Mouse (Mus musculus) embryonic facial prominence, embryonic 15.5 days (tissue): Measurements from ENCODE around the gene Cenpx. TPM values are rescaled to one million over a fixed set of nuclear protein-coding genes. Genes with fewer than 3 reads are reported as not detected.
"Not testable (repeated sequence)": the region's sequence is repeated elsewhere in the genome, so short reads cannot be mapped to it uniquely, and the experiment has no call there.

ENCODE experiments used
- ATAC-seq: fragments of 200-750 bp; cut with Nextera tagmentation; 2 replicates; pipeline ENCODE4 v1.8.0; 2017; ENCODE audit warnings: low read depth, moderate TSS enrichment; ENCODE audit not compliant: insufficient number of reproducible peaks, low FRiP score, low TSS enrichment
- H3K27ac ChIP-seq: fragments of 300-500 bp; sonication (generic); replicated peaks from 2 replicates; pipeline ENCODE4 v1.5.1; 2015; ENCODE audit warnings: mild to moderate bottlenecking, inconsistent platforms
- H3K27me3 ChIP-seq: fragments of 300-500 bp; sonication (generic); 2 replicates; pipeline ENCODE4 v1.6.1; 2015; ENCODE audit warnings: inconsistent platforms
- H3K36me3 ChIP-seq: fragments of 300-500 bp; sonication (generic); 2 replicates; pipeline ENCODE4 v1.6.1; 2015; ENCODE audit warnings: mild to moderate bottlenecking, inconsistent platforms
- H3K4me1 ChIP-seq: fragments of 300-500 bp; sonication (generic); 2 replicates; pipeline ENCODE4 v1.6.1; 2015; ENCODE audit warnings: inconsistent platforms
- H3K4me2 ChIP-seq: fragments of 300-500 bp; sonication (generic); replicated peaks from 2 replicates; pipeline ENCODE4 v1.6.1; 2015; ENCODE audit warnings: mild to moderate bottlenecking, inconsistent platforms
- H3K4me3 ChIP-seq: fragments of 300-500 bp; sonication (generic); replicated peaks from 2 replicates; pipeline ENCODE4 v1.5.1; 2015; ENCODE audit warnings: mild to moderate bottlenecking, inconsistent platforms
- H3K9ac ChIP-seq: fragments of 300-500 bp; sonication (generic); 2 replicates; pipeline ENCODE4 v1.6.1; 2015; ENCODE audit warnings: inconsistent platforms
- H3K9me3 ChIP-seq: fragments of 300-500 bp; sonication (generic); replicated peaks from 2 replicates; pipeline ENCODE4 v1.6.1; 2016; ENCODE audit warnings: inconsistent platforms
- WGBS: fragments of 180-500 bp; shearing (Covaris S2); methylation state at CpG from one replicate; pipeline ENCODE4 v1.1.7; 2015; 5-methylcytosine and 5-hydroxymethylcytosine counted together
- polyA plus RNA-seq: library from polyadenylated mRNA; unstranded; fragments of >200 nt; fragmentation: Nextera tagmentation; extraction: Ambion mirVana; gene quantifications from 2 replicates; pipeline ENCODE4 v1.2.1, GENCODE M21; 2015

Gene Cenpx
- polyA plus RNA-seq, 1 experiment from 2014 or later: 157 TPM

DNA sequence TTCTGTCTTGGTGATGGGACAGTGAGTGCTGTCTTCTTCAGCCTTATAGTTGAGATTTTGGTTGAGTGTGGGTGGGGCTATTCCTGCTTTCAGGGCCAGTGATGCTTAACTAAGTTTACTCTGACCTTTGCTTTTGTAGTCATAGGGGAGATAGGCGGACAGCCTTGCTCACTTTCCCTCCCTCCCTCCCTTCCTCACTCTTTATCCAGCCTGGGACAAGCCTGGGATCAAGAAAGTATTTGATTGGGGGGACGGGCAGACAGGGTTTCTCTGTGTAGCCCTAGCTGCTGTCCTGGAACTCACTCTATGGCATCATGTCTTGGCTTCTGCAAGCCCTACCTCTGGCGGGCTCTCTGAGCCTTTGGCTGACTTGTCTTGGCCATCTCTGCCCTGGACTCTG lies 20.1 kb downstream of the Cenpx start:
- Histone ChIP-seq H3K27me3 (no peaks in the 10 kb centered on the region), H3K27ac (no peak overlapping the region), H3K36me3 (peaks cover 34% of the 10 kb centered on the region), H3K4me2 (no peak overlapping the region), H3K9ac (no peak overlapping the region), H3K4me3 (no peak overlapping the region), H3K9me3 (no peaks in the 10 kb centered on the region), H3K4me1 (peaks cover 23% of the 10 kb centered on the region)
- no peak for ATAC-seq
- 76% methylated on average over 3 of the region's 3 CpGs for WGBS

DNA sequence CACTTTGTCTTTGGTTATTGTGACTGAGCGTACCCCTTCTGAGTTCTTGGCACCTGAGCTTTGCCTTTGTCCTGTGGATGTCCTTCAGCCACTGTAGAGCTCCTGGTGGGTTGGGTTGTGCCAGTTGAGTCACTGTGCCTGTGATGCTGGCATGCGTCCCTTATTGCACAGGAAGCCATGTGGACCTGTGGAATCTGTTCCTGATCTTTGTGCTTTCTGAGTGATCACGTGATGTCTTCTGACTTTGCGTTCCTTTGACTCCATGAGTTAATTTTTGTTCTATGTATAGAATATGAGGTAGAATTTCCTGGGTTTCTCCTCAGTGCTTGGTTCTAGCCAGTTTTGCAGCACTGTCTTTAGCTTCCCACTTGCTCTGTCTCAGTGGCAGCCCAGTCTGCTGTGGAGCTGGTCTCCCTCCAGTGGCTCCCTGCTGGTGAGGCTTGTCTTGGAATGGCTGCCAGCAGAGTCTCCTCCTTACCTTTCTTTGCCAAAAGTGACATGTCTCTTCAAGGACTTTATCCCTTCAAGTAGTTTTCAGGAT lies 21.0 kb downstream of the Cenpx start:
- Histone ChIP-seq H3K4me2 (no peak overlapping the region), H3K36me3 (peaks cover 42% of the 10 kb centered on the region), H3K27ac (no peak overlapping the region), H3K4me1 (peaks cover 19% of the 10 kb centered on the region), H3K9ac (no peak overlapping the region), H3K9me3 (no peaks in the 10 kb centered on the region), H3K27me3 (no peaks in the 10 kb centered on the region), H3K4me3 (no peak overlapping the region)
- 78% methylated on average over 4 of the region's 4 CpGs for WGBS
- ATAC-seq: no peak

DNA sequence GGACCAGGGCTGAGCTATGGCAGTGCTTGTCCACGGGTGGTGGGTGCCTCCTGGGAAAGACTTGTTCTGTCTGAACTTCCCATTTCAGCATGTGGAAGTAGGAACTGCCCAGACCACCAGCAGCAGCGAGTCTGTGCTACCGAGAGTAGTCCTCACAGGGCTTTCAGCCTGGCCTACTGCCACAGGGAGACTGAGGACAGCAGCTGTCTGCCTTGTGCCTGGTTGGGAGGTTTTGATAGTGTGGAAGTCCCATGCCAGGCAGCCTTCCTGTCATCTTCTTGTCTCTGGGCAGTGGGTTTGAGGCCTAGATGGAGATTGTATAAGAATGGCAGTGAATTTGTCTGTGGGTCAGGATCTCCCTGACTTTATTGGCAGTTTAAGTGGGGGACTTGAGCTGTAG lies 24.2 kb downstream of the Cenpx start:
- Histone ChIP-seq H3K27ac (no peak overlapping the region), H3K4me1 (peaks cover 11% of the 10 kb centered on the region), H3K9me3 (no peaks in the 10 kb centered on the region), H3K27me3 (no peaks in the 10 kb centered on the region), H3K36me3 (peaks cover 39% of the 10 kb centered on the region), H3K4me3 (no peak overlapping the region), H3K4me2 (no peak overlapping the region), H3K9ac (no peak overlapping the region)
- 69% methylated on average over 3 of the region's 3 CpGs for WGBS
- no peak for ATAC-seq

DNA sequence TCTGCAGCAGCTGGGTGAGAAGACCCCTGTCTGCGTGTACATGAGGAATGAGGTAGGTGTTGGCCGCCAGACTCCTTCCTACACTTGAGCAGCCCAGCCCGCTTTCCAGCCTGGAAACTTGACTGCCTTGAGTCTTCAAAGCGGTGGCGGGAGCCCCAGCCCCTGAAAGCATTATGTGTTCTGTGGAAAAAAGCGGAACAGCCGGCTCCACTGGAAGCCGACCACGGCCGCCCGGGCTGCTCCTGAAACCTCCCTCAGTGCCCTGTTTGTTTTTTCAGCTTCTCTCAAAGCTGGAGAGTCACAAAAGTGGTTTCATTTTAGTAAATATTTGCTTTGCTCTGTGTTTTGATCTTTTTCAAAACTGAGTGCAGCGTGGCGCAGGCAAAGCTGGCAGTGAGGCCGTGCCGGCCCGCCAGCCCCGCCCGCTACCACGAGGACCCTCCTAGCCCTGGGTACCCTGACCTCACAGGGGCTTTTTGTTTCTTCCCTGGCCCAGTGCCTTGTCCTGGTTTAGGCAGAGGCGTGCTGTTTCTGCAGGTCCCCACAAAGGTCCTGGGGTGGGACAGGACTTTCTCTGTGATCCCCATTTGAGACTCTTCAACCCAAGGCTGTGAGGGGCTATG lies 26.8 kb downstream of the Cenpx start:
- Histone ChIP-seq H3K9ac (no peak overlapping the region), H3K4me1 (peaks cover 10% of the 10 kb centered on the region), H3K9me3 (no peaks in the 10 kb centered on the region), H3K36me3 (peaks cover 40% of the 10 kb centered on the region), H3K27ac (peak overlapping the region; percentile 82), H3K27me3 (no peaks in the 10 kb centered on the region), H3K4me3 (no peak overlapping the region), H3K4me2 (no peak overlapping the region)
- peak; percentile 44 for ATAC-seq
- 53% methylated on average over 20 of the region's 20 CpGs for WGBS

DNA sequence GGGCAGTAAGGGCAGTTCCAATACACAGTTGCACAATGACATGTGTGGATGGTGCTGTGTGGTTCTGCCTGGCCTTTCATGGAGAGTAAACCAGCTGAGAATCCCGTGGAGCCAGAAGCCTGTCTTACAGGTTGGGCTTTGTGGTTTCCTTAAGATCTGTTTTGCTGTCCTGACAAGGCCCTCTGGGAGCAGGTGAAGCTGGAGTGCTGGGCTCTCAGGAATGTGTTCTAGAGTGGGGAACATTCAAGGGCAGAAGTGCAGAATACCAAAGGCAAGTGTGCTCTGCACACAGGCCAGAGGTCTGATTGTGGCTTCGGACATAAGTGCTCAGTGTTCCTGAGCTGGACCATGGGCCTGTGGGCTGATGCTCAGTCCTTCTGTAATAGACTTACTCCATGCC lies 28.9 kb downstream of the Cenpx start:
- Histone ChIP-seq H3K4me1 (peaks cover 10% of the 10 kb centered on the region), H3K27me3 (no peaks in the 10 kb centered on the region), H3K9ac (no peak overlapping the region), H3K36me3 (peaks cover 49% of the 10 kb centered on the region), H3K9me3 (no peaks in the 10 kb centered on the region), H3K27ac (no peak overlapping the region; the same call in 1 of the 2 replicates), H3K4me3 (no peak overlapping the region), H3K4me2 (no peak overlapping the region)
- ATAC-seq: no peak
- WGBS: 78% methylated on average over 2 of the region's 2 CpGs

DNA sequence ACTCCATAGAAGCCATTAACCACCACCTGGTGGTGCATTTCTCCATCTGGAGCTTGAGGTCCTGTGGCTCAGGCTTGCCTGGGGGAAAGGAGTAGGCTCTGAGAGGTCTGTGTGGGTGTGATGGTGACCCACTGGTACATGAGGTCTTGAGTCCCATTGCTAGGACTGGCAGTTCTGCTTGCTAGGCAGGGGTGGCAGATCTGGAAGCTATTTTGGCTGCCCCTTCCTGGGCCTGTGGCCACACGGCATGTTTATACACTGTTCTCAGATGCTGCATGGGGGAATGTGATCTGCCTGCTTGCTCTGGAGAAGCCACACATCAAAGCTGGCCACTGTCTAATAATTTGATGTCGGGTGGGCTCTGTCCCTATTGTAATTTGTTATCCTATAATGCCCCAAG lies 29.5 kb downstream of the Cenpx start:
- no peak overlapping the region for H3K4me3 ChIP-seq
- WGBS: 55% methylated on average over 2 of the region's 2 CpGs
- no peak for ATAC-seq
- H3K9ac ChIP-seq: no peak overlapping the region
- no peaks in the 10 kb centered on the region for H3K27me3 ChIP-seq
- H3K36me3 ChIP-seq: peaks cover 44% of the 10 kb centered on the region
- H3K4me2 ChIP-seq: no peak overlapping the region
- H3K9me3 ChIP-seq: no peaks in the 10 kb centered on the region
- no peak overlapping the region; the same call in 1 of the 2 replicates for H3K27ac ChIP-seq
- H3K4me1 ChIP-seq: peaks cover 10% of the 10 kb centered on the region

DNA sequence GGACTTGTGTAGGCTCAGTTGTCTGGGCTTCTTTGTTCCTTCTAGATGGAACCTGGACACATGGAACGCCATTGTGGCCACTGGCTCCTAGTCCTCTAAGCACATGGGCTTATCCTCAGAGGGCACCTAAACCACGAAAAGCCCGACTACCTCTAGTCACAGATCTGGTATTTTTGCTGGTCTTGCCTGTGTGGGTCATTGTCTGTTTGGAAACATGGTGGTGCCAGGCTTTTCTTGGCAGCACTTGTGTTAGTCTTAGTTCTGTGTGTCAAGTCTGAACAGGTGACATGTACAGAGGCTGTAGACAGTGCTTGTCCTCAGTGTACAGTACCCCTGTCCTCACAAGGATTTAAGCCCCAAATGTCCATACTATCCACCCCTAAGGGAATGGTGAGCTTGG lies 30.0 kb downstream of the Cenpx start:
- WGBS: 94% methylated on average over 3 of the region's 3 CpGs

DNA sequence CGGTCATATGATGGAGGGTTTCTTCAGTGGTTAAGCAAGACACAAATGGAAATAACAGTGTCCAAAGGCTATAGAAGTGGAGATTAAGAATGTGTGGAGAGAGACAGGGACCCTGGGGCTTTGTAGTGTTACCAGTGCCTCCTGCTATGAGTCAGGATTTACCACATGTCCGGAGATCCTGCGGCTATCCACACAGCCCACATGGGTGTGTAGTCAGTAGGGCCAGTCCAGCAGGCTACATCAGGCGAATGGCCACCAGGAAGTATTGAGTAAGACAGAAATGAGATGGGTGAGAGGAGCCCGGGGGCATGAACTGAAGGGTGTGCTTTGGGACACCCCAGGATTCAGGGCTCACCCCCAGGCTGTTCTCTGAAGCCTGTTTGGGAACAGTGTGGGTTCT lies 30.9 kb downstream of the Cenpx start:
- H3K4me2 ChIP-seq: no peak overlapping the region
- H3K9ac ChIP-seq: no peak overlapping the region
- no peak for ATAC-seq
- H3K27ac ChIP-seq: no peak overlapping the region
- 94% methylated on average over 5 of the region's 5 CpGs for WGBS
- H3K4me1 ChIP-seq: peaks cover 10% of the 10 kb centered on the region
- no peak overlapping the region for H3K4me3 ChIP-seq
- no peaks in the 10 kb centered on the region for H3K9me3 ChIP-seq
- H3K36me3 ChIP-seq: peaks cover 41% of the 10 kb centered on the region
- no peaks in the 10 kb centered on the region for H3K27me3 ChIP-seq

More for the DNA sequence above, 30.0 kb downstream of the Cenpx start:
- no peaks in the 10 kb centered on the region for H3K9me3 ChIP-seq
- peaks cover 10% of the 10 kb centered on the region for H3K4me1 ChIP-seq
- no peak overlapping the region for H3K27ac ChIP-seq
- H3K4me2 ChIP-seq: no peak overlapping the region
- peaks cover 41% of the 10 kb centered on the region for H3K36me3 ChIP-seq
- ATAC-seq: no peak
- no peak overlapping the region for H3K4me3 ChIP-seq
- no peaks in the 10 kb centered on the region for H3K27me3 ChIP-seq
- no peak overlapping the region for H3K9ac ChIP-seq

DNA sequence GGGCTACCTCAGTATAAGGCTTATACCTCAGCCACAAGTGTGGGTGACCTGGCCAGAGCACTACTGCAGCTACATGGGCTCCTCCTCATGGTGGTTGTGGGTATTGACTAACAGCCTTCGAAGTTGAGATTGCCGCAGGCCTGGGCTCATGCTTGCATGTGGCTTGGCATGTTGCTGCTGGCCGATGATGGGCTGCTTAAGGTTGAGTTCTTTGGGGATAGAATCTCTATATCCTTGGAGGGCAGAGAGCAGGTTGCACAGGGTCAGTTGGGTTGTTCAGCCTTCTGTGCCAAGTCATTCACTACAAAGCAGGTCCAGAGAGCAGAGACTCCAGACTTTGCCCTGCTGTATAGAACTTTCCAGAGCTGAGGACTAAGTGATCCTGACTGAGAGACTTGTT lies 33.6 kb downstream of the Cenpx start:
- Histone ChIP-seq H3K27ac (no peak overlapping the region), H3K4me2 (no peak overlapping the region), H3K4me3 (no peak overlapping the region), H3K4me1 (peaks cover 3% of the 10 kb centered on the region; the same call in 1 of the 2 replicates), H3K36me3 (peaks cover 43% of the 10 kb centered on the region), H3K9ac (no peak overlapping the region), H3K27me3 (no peaks in the 10 kb centered on the region), H3K9me3 (no peaks in the 10 kb centered on the region)
- no peak for ATAC-seq
- 69% methylated on average over 3 of the region's 3 CpGs for WGBS

DNA sequence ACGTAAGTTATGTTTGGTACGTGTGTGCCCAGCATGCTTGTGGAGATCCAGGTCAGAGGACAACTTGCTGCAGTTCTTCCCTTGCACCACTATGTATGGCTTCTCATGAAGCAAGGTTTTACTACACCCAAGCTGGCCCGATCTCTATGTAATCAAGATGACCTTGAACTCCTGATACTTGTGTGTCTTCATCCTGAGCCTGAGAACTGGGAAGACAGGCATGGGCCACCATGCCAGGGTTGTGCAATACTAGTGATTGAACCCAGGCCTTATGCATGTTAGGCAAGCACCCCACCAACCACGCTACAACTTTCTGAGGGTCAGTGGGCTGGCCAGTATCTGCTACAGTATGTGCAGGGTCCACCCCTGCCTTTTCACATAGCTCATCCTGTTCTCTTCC lies 36.6 kb downstream of the Cenpx start:
- no peaks in the 10 kb centered on the region for H3K27me3 ChIP-seq
- no peak overlapping the region for H3K4me2 ChIP-seq
- peaks cover 16% of the 10 kb centered on the region for H3K4me1 ChIP-seq
- H3K4me3 ChIP-seq: no peak overlapping the region
- H3K9ac ChIP-seq: no peak overlapping the region
- no peaks in the 10 kb centered on the region for H3K9me3 ChIP-seq
- WGBS: 85% methylated on average over 4 of the region's 4 CpGs
- no peak for ATAC-seq
- H3K27ac ChIP-seq: no peak overlapping the region
- peaks cover 37% of the 10 kb centered on the region for H3K36me3 ChIP-seq

DNA sequence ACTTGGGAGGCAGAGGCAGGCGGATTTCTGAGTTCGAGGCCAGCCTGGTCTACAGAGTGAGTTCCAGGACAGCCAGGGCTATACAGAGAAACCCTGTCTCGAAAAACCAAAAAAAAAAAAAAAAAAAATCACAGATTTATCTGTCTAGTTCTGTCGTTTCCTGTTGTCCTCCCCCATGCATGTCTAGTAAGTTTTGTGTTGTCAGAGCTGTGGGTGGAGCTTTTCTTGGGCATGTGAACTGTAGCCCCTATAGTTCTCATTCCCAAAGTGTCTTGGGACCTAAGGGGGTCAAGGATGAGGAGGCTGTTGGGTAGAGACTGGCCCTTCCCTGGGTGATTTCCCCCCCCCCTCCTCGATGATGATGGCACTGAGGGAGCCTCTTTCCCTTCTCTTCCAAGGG lies 37.7 kb downstream of the Cenpx start:
- H3K27me3 ChIP-seq, H3K9ac ChIP-seq, H3K4me3 ChIP-seq, H3K4me2 ChIP-seq, H3K27ac ChIP-seq, H3K9me3 ChIP-seq, ATAC-seq: not testable (repeated sequence)
- H3K36me3 ChIP-seq: peaks cover 28% of the 10 kb centered on the region
- peaks cover 16% of the 10 kb centered on the region for H3K4me1 ChIP-seq
- 79% methylated on average over 5 of the region's 5 CpGs for WGBS

DNA sequence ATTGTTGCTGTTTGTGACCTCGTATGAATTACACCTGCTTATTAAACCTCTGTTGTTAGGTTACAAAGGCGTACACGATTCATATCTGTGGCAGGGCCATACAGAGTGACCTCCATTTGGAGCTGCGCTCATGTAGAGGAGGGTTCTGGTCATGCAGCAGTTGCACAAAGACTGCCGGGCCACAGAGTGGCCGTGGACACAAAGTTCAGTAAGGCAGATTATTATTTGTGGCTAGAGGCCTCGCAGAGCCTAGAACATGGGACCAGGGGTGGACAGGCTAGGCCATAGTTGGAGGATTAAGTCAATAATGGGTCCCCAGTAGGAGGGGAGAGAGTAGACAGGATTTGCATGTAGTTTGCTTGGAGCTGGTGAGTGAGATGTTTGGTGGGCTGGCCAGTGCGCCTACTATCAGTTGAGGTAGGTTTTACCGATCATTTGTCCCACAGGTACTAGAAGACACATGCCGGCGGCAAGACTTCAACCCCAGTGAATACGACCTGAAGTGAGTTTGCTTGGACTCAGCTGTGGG lies 39.9 kb downstream of the Cenpx start:
- Histone ChIP-seq H3K9me3 (no peaks in the 10 kb centered on the region), H3K4me3 (peak overlapping the region; percentile 67), H3K4me2 (peak overlapping the region; percentile 61), H3K36me3 (peaks cover 17% of the 10 kb centered on the region), H3K9ac (peak overlapping the region; percentile 73), H3K4me1 (peaks cover 16% of the 10 kb centered on the region), H3K27me3 (no peaks in the 10 kb centered on the region), H3K27ac (peak overlapping the region; percentile 87)
- 39% methylated on average over 12 of the region's 12 CpGs for WGBS
- no peak for ATAC-seq
